Mouse (Mus musculus): ENCODE results near the gene Atp8b2. TPM values are rescaled to one million over a fixed set of nuclear protein-coding genes. Genes with fewer than 3 reads are reported as not detected.

Atp8b2 gene
- total RNA-seq, 1 experiment = 41.6 TPM

DNA sequence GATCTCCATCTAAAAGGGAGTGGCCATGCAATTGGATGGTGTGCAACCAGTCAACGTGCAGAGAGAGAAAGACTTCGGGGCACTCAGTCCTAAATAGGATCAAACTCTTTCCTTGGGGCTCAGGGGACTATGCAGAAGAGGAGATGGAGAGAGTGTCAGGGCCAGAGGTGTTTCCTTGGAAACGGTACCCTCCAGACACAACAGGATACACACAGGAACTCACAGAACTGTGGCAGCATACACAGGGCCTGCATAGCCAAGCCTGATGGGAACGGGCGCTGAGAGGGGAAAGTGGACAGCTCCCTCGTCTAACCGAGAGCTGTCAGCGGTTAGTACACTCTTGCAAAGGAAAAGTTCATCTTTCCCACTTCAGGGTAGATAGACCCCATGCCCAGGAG is 63.8 kb downstream of the Atp8b2 start:
- Histone ChIP-seq H3K9me3 (ENCODE audit: control insufficient read depth, insufficient read depth, low read depth, low read length) (no peaks in the 10 kb centered on the region), H3K27ac (ENCODE audit: insufficient read depth, low read depth, low read length, poor library complexity, severe bottlenecking) (no peak overlapping the region), H3K36me3 (ENCODE audit: control insufficient read depth, insufficient read depth, low read length, poor library complexity, severe bottlenecking) (no peaks in the 10 kb centered on the region), H3K4me3 (ENCODE audit: insufficient read depth in 1 of 2, low read depth in 1 of 2, low read length in 2 of 2, poor library complexity in 1 of 2, severe bottlenecking in 1 of 2) (no peak overlapping the region), H3K9ac (ENCODE audit: insufficient read depth, low read depth, low read length, poor library complexity, severe bottlenecking) (no peak overlapping the region), H3K4me1 (ENCODE audit: control insufficient read depth in 2 of 2, insufficient read depth in 2 of 2, low read length in 2 of 2, poor library complexity in 1 of 2) (peaks cover 3 to 8% of the 10 kb centered on the region in 2 experiments; a peak in 2 of 4 replicates)
- DNase-seq (ENCODE audit: low read depth, low spot score) = no peak
- in situ Hi-C loops (cut with MboI; ENCODE audit: low sequenced_read_pairs in 2 of 2, unreplicated experiment in 2 of 2) = no loop called here
- no peak for TF ChIP-seq HCFC1 (IDR thresholded peaks at IDR 0.05; ENCODE audit: borderline replicate concordance, insufficient read depth, low read length)
- TF ChIP-seq ZC3H11A (IDR thresholded peaks at IDR 0.05; ENCODE audit: borderline replicate concordance, low read depth, low read length) = no peak

DNA sequence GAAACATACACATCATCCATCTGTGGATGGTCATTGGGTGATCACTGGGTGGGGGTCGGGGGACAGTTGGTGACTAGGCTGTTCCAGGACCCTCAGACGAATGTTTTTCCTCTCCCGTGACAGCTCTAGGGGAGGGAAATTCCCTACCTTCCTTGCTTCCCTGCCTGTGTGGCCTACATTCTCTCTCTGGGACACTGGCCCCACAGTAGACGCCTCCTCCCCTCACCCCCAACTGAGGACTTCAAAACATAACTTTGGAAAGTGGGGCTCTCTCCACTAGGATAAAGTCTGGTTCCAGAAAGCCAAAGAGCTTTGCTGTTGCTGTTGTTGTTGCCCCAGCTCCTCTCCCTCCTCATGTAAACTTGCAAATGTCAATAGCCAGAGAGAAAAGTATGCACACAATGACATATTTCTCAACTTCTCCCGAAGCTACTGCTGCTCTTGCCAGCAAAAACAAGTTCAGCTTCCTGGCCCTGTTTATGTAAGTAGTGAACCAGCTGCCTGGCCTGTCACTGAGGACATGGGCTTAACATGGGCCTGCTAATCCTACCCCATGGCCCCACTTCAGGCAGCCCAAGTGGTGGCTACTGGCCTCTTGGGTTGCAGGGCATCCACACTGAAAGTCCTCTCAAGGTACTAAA is 64.3 kb downstream of the Atp8b2 start:
- H3K27ac ChIP-seq (ENCODE audit: insufficient read depth, low read depth, low read length, poor library complexity, severe bottlenecking) = no peak overlapping the region
- DNase-seq (ENCODE audit: low read depth, low spot score) = no peak
- no peak for TF ChIP-seq CHD2 (IDR thresholded peaks at IDR 0.05; ENCODE audit: low read depth, low read length)
- no peak for TF ChIP-seq ZNF384 (IDR thresholded peaks at IDR 0.05; ENCODE audit: low read depth, low read length)
- TF ChIP-seq ZC3H11A (IDR thresholded peaks at IDR 0.05; ENCODE audit: borderline replicate concordance, low read depth, low read length) = no peak
- no peak for TF ChIP-seq HCFC1 (IDR thresholded peaks at IDR 0.05; ENCODE audit: borderline replicate concordance, insufficient read depth, low read length)
- no peak for TF ChIP-seq MAFK (IDR thresholded peaks at IDR 0.05; ENCODE audit: insufficient read depth, low read depth, low read length)
- no peaks in the 10 kb centered on the region for H3K36me3 ChIP-seq (ENCODE audit: control insufficient read depth, insufficient read depth, low read length, poor library complexity, severe bottlenecking)
- H3K4me3 ChIP-seq (ENCODE audit: insufficient read depth in 1 of 2, low read depth in 1 of 2, low read length in 2 of 2, poor library complexity in 1 of 2, severe bottlenecking in 1 of 2) = no peak overlapping the region
- in situ Hi-C loops (cut with MboI; ENCODE audit: low sequenced_read_pairs in 2 of 2, unreplicated experiment in 2 of 2) = no loop called here
- no peaks in the 10 kb centered on the region for H3K9me3 ChIP-seq (ENCODE audit: control insufficient read depth, insufficient read depth, low read depth, low read length)
- H3K9ac ChIP-seq (ENCODE audit: insufficient read depth, low read depth, low read length, poor library complexity, severe bottlenecking) = no peak overlapping the region
- H3K4me1 ChIP-seq (ENCODE audit: control insufficient read depth in 2 of 2, insufficient read depth in 2 of 2, low read length in 2 of 2, poor library complexity in 1 of 2) = peaks cover 3 to 8% of the 10 kb centered on the region in 2 experiments; a peak in 2 of 4 replicates

DNA sequence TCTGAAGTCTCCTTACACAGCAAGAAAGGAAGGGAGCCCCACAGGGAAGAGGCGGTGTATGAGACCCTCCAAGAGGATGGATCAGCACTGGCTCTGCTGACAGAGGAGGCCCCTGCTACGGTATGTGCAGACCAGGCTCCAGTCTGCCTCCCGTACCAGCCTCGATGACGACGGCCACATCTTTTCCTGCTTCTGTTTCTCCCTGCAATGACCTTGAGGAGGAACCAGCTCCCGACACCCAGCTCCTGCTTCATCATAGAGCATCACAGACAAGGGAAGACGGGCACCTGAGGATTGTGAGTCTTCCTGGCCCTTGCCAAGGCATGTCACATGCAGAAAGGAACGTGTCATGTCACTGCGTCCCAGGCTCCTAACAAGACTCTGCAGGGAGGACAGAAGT is 65.3 kb downstream of the Atp8b2 start:
- Histone ChIP-seq H3K4me3 (ENCODE audit: insufficient read depth in 1 of 2, low read depth in 1 of 2, low read length in 2 of 2, poor library complexity in 1 of 2, severe bottlenecking in 1 of 2) (no peak overlapping the region), H3K4me1 (ENCODE audit: control insufficient read depth in 2 of 2, insufficient read depth in 2 of 2, low read length in 2 of 2, poor library complexity in 1 of 2) (peaks cover 3 to 8% of the 10 kb centered on the region in 2 experiments; a peak in 2 of 4 replicates), H3K9me3 (ENCODE audit: control insufficient read depth, insufficient read depth, low read depth, low read length) (no peaks in the 10 kb centered on the region), H3K36me3 (ENCODE audit: control insufficient read depth, insufficient read depth, low read length, poor library complexity, severe bottlenecking) (no peaks in the 10 kb centered on the region), H3K9ac (ENCODE audit: insufficient read depth, low read depth, low read length, poor library complexity, severe bottlenecking) (no peak overlapping the region), H3K27ac (ENCODE audit: insufficient read depth, low read depth, low read length, poor library complexity, severe bottlenecking) (no peak overlapping the region)
- in situ Hi-C loops (cut with MboI; ENCODE audit: low sequenced_read_pairs in 2 of 2, unreplicated experiment in 2 of 2) = no loop called here
- DNase-seq (ENCODE audit: low read depth, low spot score) = no peak
- TF ChIP-seq MAFK (IDR thresholded peaks at IDR 0.05; ENCODE audit: insufficient read depth, low read depth, low read length) = no peak
- no peak for TF ChIP-seq HCFC1 (IDR thresholded peaks at IDR 0.05; ENCODE audit: borderline replicate concordance, insufficient read depth, low read length)
- no peak for TF ChIP-seq CHD2 (IDR thresholded peaks at IDR 0.05; ENCODE audit: low read depth, low read length)
- TF ChIP-seq ZC3H11A (IDR thresholded peaks at IDR 0.05; ENCODE audit: borderline replicate concordance, low read depth, low read length) = no peak
- no peak for TF ChIP-seq ZNF384 (IDR thresholded peaks at IDR 0.05; ENCODE audit: low read depth, low read length)

DNA sequence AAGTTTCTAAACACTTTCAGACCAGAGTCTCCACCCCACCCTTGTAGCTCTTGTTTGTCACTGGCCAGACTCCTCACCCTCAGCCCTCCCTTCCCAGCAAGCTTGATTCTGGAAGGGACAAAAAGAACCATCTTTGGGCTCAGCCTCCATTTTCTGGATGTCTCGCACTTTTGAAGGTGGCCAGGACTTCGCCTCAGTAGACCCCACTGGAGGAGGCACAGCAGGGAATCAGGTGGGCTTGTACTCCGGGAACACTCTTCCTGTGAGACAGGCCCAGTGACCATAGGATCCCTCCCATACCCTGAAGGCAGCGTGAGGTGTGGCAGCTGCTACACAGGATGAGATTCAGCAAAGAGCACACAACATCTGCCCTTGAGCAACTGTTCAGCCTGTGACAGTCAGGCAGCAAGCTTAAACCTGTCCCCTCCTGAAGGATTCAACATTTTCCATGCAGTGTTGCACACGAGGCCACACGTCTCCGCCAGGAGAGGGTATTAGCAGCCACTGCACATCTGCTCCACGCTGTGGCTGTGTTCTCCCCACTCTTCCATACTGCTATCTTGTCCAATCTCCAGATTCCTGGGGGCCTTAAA is 66.0 kb downstream of the Atp8b2 start:
- Histone ChIP-seq H3K36me3 (ENCODE audit: control insufficient read depth, insufficient read depth, low read length, poor library complexity, severe bottlenecking) (no peaks in the 10 kb centered on the region), H3K27ac (ENCODE audit: insufficient read depth, low read depth, low read length, poor library complexity, severe bottlenecking) (no peak overlapping the region; the same call in 1 of the 2 replicates), H3K9ac (ENCODE audit: insufficient read depth, low read depth, low read length, poor library complexity, severe bottlenecking) (no peak overlapping the region), H3K9me3 (ENCODE audit: control insufficient read depth, insufficient read depth, low read depth, low read length) (no peaks in the 10 kb centered on the region), H3K4me1 (ENCODE audit: control insufficient read depth in 2 of 2, insufficient read depth in 2 of 2, low read length in 2 of 2, poor library complexity in 1 of 2) (peaks cover 3 to 8% of the 10 kb centered on the region in 2 experiments; a peak in 2 of 4 replicates), H3K4me3 (ENCODE audit: insufficient read depth in 1 of 2, low read depth in 1 of 2, low read length in 2 of 2, poor library complexity in 1 of 2, severe bottlenecking in 1 of 2) (no peak overlapping the region)
- in situ Hi-C loops (cut with MboI; ENCODE audit: low sequenced_read_pairs in 2 of 2, unreplicated experiment in 2 of 2) = no loop called here
- TF ChIP-seq ZC3H11A (IDR thresholded peaks at IDR 0.05; ENCODE audit: borderline replicate concordance, low read depth, low read length) (no peak), ZNF384 (IDR thresholded peaks at IDR 0.05; ENCODE audit: low read depth, low read length) (no peak), HCFC1 (IDR thresholded peaks at IDR 0.05; ENCODE audit: borderline replicate concordance, insufficient read depth, low read length) (no peak), CHD2 (IDR thresholded peaks at IDR 0.05; ENCODE audit: low read depth, low read length) (no peak), MAFK (IDR thresholded peaks at IDR 0.05; ENCODE audit: insufficient read depth, low read depth, low read length) (no peak)
- peak; percentile 26 for DNase-seq (ENCODE audit: low read depth, low spot score)

Measured in ES-E14 (cell line).